Mouse (Mus musculus) heart, embryonic 10.5 days (tissue): ENCODE results near the gene Smim4. TPM values are rescaled to one million over a fixed set of nuclear protein-coding genes. Genes with fewer than 3 reads are reported as not detected.
A peak's percentile ranks its signal among the peaks of the same experiment; 100 is the strongest.

ENCODE experiments used
- DNase-seq: peaks from one replicate; pipeline ENCODE4 v3.0.0-alpha.2; 2017; ENCODE audit warnings: low spot score
- H3K27ac ChIP-seq: fragments of 300-500 bp; sonication (generic); 2 replicates; pipeline ENCODE4 v1.5.1; 2016; ENCODE audit warnings: mild to moderate bottlenecking
- H3K27me3 ChIP-seq: fragments of 300-500 bp; sonication (generic); 2 replicates; pipeline ENCODE4 v1.6.1; 2016; ENCODE audit warnings: mild to moderate bottlenecking; ENCODE audit not compliant: poor library complexity, insufficient read depth, severe bottlenecking
- H3K36me3 ChIP-seq: fragments of 300-500 bp; sonication (generic); 2 replicates; pipeline ENCODE4 v1.6.1; 2016; ENCODE audit warnings: mild to moderate bottlenecking, moderate library complexity
- H3K4me1 ChIP-seq: fragments of 300-500 bp; sonication (generic); 2 replicates; pipeline ENCODE4 v1.6.1; 2016; ENCODE audit warnings: mild to moderate bottlenecking
- H3K4me3 ChIP-seq: fragments of 300-500 bp; sonication (generic); 2 replicates; pipeline ENCODE4 v1.5.1; 2016; ENCODE audit warnings: mild to moderate bottlenecking, moderate library complexity
- H3K9me3 ChIP-seq: fragments of 300-500 bp; sonication (generic); 2 replicates; pipeline ENCODE4 v1.6.1; 2016; ENCODE audit warnings: mild to moderate bottlenecking, moderate library complexity
- WGBS: fragments of 180-500 bp; shearing (Covaris S2); methylation state at CpG from one replicate; pipeline ENCODE4 v1.1.7; 2016; 5-methylcytosine and 5-hydroxymethylcytosine counted together
- polyA plus RNA-seq: library from polyadenylated mRNA; unstranded; fragments of >200 nt; fragmentation: Nextera tagmentation; extraction: Ambion mirVana; gene quantifications from 2 replicates; pipeline ENCODE4 v1.2.1, GENCODE M21; 2016

Smim4 gene
- polyA plus RNA-seq, 1 experiment from 2014 or later, result 73.3 TPM

DNA sequence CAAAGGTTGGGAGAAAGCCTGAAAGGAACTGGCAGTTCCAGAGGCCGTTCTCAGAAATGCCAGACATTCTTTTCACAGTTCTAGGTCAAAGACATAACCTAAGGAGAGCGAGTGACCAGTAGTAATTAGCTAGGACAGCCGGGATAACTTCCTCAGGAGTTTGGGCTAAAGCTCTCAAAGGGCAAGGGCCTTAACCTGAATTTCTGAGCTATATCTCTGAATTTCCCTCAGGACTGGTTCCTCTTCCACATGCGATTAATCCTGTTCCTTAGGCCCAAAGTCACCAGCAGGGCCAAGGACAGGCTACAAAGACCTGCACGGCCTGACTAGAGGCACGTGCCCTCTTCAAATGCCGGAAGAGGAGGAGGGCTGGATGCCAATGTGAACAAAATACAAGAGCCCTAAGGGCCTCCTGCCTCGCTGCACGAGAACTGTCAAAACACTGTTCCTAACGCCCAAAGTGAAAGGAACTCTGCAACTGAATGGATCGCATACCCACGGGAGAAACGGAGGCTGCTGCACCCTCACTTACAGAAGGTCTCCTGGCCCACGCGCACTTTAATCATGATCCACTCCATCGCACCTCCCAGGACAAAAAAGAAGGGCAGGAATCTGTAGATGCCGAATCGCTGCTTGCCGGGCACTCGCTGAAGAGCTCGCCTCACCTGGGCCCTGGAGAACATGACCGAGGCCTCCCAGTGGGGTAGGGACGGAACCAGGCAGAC lies 493 bp downstream of the Smim4 start:
- peak overlapping the region; percentile 76 for H3K4me3 ChIP-seq
- peak; percentile 88 for DNase-seq
- WGBS, result 1% methylated on average over 23 of the region's 23 CpGs
- H3K36me3 ChIP-seq, result peaks cover 28% of the 10 kb centered on the region
- H3K4me1 ChIP-seq, result peaks cover 55% of the 10 kb centered on the region
- peak overlapping the region; percentile 97 for H3K27ac ChIP-seq
- H3K9me3 ChIP-seq, result no peaks in the 10 kb centered on the region
- H3K27me3 ChIP-seq, result no peaks in the 10 kb centered on the region

DNA sequence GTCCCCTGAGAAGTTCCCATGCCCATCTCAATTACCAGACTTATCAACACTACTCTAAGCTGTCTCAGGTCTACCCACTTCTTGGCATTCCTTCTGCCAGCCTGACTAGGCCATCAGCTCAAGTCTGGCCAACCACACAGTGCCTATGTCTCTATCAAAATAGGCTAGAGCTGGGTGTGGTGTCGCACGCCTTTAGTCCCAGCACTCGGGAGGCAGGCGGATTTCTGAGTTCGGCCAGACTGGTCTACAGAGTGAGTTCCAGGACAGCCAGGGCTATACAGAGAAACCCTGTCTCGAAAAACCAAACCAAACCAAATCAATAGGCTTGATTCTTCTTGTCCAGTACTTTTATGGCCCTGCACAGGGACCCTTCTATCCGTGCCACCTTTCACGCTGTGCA lies 1.9 kb downstream of the Smim4 start:
- 86% methylated on average over 8 of the region's 8 CpGs for WGBS
- no peaks in the 10 kb centered on the region for H3K9me3 ChIP-seq
- H3K27ac ChIP-seq, result 0 out of 2 replicates have a peak overlapping the region, but pooled peaks have one; percentile 49
- peaks cover 40% of the 10 kb centered on the region for H3K4me1 ChIP-seq
- H3K4me3 ChIP-seq, result no peak overlapping the region
- no peak for DNase-seq
- H3K36me3 ChIP-seq, result peaks cover 34% of the 10 kb centered on the region
- H3K27me3 ChIP-seq, result no peaks in the 10 kb centered on the region

DNA sequence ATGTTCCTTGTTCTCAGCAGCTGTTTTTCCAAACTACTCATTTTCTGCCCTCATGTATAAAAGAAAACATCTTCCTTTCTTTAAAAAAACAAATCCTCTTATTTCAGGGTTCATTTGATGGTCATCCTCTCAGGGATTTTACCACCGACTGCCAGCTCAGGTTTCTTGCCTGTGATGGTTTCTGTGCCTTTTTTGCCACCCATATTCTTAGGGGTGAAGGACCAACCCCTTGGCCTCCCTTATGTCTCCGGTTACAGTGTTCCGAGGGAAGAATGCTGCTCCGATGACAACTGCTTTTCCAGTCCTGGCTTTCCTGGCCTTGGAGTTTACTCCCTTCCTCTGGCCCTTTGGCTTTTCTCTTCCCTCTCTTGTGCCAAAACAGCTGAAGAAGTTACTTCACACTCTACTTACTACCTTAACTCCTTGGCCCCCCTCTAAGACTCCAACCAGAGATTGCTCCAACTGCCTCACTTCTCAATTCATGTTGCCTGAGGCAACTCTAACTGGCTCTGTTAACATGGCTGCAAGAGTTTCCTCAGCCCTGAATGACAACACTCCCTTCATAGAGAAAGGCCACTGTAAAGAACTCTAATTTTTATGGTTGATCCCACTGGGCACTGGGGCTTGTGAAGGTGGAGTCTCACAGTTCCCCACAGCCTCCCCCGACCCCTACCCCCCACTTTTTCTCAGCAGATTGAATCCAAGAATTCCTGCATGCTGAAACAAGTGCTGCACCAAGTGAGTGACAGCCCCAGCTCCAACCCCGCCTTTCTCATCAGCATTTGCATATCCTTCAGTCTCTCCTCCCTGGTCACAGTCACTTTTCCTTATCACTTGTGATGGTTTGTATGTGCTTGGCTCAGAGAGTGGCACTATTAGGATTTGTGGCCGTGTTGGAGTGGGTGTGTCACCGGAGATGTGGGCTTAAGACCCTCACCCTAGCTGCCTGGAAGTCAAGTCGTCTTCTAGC lies 3.4 kb downstream of the Smim4 start:
- Histone ChIP-seq H3K4me1 (peaks cover 34% of the 10 kb centered on the region), H3K9me3 (no peaks in the 10 kb centered on the region), H3K27me3 (no peaks in the 10 kb centered on the region), H3K4me3 (0 out of 2 replicates have a peak overlapping the region, but pooled peaks have one; percentile 5), H3K36me3 (peaks cover 37% of the 10 kb centered on the region), H3K27ac (0 out of 2 replicates have a peak overlapping the region, but pooled peaks have one; percentile 42)
- no peak for DNase-seq
- WGBS, result 64% methylated on average over 9 of the region's 9 CpGs

DNA sequence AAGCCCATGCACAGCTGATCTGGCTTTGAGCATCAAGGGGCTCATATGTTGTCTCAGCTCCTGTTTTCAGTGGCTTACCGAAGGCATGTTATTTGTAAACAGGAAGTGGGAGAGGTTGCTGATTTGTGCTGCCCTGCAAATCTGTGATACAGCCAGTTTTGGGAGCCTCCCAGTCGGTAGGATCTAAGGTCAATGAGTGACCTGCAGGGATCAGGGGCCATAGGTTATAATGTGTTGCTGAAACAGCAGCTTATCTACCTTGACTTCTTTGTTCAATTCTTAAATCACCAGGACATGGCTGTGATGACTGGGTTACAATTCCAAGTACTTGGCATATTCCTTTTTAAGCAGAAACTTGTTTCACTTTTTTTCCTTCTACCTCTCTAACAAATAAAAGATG lies 13.2 kb downstream of the Smim4 start:
- peaks cover 76% of the 10 kb centered on the region for H3K36me3 ChIP-seq

DNA sequence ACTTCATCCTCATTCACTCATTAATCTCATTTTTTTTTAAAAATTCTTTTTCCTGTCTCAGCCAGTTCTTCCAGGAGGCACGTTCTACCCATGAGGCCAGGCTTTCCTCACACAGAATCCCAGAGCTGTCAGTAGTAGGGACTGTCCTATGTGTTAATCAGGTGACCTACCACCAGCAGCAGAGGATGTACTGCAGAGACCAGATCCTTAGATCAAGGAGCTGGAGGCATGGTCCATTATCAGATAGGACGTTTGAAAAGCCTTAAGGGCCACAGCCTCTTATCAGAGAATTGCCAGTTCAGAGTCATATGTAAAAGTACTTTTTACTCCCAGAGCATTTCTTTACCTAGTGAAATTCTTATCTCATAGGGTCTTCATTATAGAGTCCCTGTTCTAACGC lies 14.7 kb downstream of the Smim4 start:
- peaks cover 83% of the 10 kb centered on the region for H3K36me3 ChIP-seq
- H3K27me3 ChIP-seq, result no peaks in the 10 kb centered on the region
- no peaks in the 10 kb centered on the region for H3K9me3 ChIP-seq
- no peak overlapping the region for H3K27ac ChIP-seq
- WGBS, result 56% methylated on average over 3 of the region's 3 CpGs
- no peak overlapping the region for H3K4me3 ChIP-seq
- H3K4me1 ChIP-seq, result peaks cover 9% of the 10 kb centered on the region; the same call in 1 of the 2 replicates
- no peak for DNase-seq

More for the DNA sequence above, 13.2 kb downstream of the Smim4 start:
- DNase-seq, result no peak
- H3K27me3 ChIP-seq, result no peaks in the 10 kb centered on the region
- peaks cover 9% of the 10 kb centered on the region; the same call in 1 of the 2 replicates for H3K4me1 ChIP-seq
- 67% methylated on average over 2 of the region's 2 CpGs for WGBS
- no peaks in the 10 kb centered on the region for H3K9me3 ChIP-seq
- no peak overlapping the region for H3K4me3 ChIP-seq
- H3K27ac ChIP-seq, result no peak overlapping the region

DNA sequence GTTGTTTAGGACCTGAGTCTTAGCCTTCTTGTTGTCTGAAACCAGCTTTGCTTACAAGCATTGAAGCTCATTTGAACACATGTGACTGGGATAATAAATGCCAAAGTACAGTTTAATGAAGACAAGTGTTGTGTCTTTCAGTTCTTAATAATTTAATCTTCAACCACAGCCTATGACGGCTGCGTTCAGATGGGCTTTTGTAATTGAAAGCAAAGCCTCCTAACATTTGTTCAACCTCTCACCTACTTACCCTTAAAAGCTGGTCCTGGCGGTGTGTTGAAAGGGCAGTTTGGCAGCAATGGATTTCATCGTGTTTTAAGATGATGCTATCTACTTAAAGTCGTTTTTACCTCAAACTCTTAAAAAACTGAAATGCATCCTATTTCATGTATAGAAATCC lies 16.6 kb downstream of the Smim4 start:
- DNase-seq, result no peak
- no peak overlapping the region for H3K27ac ChIP-seq
- H3K4me3 ChIP-seq, result no peak overlapping the region
- H3K36me3 ChIP-seq, result peaks cover 85% of the 10 kb centered on the region
- H3K4me1 ChIP-seq, result peaks cover 9% of the 10 kb centered on the region; the same call in 1 of the 2 replicates
- no peaks in the 10 kb centered on the region for H3K9me3 ChIP-seq
- H3K27me3 ChIP-seq, result no peaks in the 10 kb centered on the region
- WGBS, result 89% methylated on average over 5 of the region's 5 CpGs

DNA sequence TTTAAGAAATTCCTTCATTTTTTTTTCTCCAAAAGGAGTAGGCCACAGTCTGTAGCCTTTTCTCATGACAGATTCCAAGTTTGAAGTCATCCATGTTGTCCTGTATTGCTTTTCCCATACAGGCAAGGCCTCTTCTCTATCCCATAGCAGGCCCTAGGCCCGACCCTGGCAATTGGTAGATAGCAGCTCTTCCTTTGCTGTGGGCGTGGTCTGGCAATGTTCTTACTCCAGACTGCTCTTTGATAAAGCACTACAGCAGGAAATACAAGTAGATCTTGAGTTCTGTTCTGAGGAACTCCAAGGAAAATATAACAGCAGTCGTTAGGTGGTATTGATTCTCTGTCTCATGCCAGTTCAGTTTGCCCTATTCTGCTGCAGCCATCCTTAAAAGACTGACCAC lies 18.1 kb downstream of the Smim4 start:
- Histone ChIP-seq H3K4me1 (0 out of 2 replicates have a peak, but pooled peaks cover 4% of the 10 kb centered on the region), H3K27ac (no peak overlapping the region), H3K4me3 (no peak overlapping the region), H3K27me3 (no peaks in the 10 kb centered on the region), H3K36me3 (peaks cover 86% of the 10 kb centered on the region), H3K9me3 (no peaks in the 10 kb centered on the region)
- 56% methylated on average over 3 of the region's 3 CpGs for WGBS
- no peak for DNase-seq

DNA sequence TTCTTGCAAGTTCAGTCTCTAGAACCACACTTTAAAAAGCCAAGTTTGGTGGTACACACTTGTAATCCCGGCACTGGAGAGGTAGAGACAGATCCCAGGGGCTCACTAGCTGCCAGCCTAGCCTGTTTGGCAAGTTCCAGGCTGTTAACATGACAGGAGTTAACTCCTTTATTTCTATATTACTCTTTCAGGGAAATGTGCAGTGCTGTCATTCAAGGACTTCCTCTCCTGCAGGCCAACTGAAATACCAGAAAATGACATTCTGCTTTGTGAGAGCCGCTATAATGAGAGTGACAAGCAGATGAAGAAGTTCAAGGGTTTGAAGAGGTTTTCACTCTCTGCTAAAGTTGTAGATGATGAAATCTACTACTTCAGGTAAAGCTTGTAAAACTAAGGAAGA lies 23.6 kb downstream of the Smim4 start:
- peaks cover 82% of the 10 kb centered on the region for H3K36me3 ChIP-seq

DNA sequence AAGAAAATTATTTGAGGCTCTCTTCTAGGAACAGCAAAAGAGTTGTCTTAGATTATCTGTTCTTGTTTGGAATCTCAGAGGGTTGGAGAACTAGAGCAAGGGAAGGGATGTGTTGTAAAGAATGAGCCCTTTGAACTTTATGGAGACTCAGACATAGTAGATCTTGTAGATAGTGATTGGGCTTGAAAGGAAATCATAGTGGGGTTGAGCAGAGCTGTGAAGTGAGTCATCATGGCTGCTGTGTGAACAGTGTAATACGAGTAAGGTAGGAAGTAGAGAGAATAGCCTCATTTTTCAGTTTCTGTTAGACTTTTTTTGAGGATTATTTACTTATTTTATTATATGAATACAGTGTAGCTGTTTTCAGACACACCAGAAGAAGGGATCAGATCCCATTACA lies 38.8 kb downstream of the Smim4 start:
- Histone ChIP-seq H3K4me3 (no peak overlapping the region), H3K27me3 (no peaks in the 10 kb centered on the region), H3K27ac (no peak overlapping the region), H3K9me3 (no peaks in the 10 kb centered on the region), H3K36me3 (peaks cover 88% of the 10 kb centered on the region), H3K4me1 (no peaks in the 10 kb centered on the region)
- no peak for DNase-seq
- WGBS, result 79% methylated on average over 1 of the region's 1 CpGs

More for the DNA sequence above, 23.6 kb downstream of the Smim4 start:
- no peak for DNase-seq
- Histone ChIP-seq H3K4me3 (no peak overlapping the region), H3K27ac (no peak overlapping the region), H3K27me3 (no peaks in the 10 kb centered on the region), H3K9me3 (no peaks in the 10 kb centered on the region), H3K4me1 (no peaks in the 10 kb centered on the region)
- 88% methylated on average over 2 of the region's 2 CpGs for WGBS

DNA sequence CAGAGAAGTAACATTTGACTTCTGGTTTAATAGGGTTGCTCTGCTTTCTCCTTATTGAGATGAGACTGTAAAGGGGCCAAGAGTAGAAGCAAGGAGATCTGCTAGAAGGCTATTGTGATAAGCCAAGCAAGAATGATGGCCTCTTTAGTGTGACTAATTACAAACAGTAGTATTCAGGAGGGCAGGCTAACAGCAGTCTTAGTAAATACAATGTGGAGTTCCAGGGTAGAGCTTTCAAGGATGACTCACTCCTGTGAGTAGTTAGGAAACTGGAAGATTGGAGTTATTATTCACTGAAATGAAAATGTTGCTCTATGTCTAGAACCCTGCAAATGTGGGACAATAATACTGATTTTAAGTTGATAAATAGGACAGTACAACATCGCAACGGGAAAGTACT lies 40.2 kb downstream of the Smim4 start:
- 96% methylated on average over 2 of the region's 2 CpGs for WGBS
- Histone ChIP-seq H3K27me3 (no peaks in the 10 kb centered on the region), H3K27ac (no peak overlapping the region), H3K4me1 (no peaks in the 10 kb centered on the region), H3K36me3 (peaks cover 82% of the 10 kb centered on the region), H3K9me3 (no peaks in the 10 kb centered on the region), H3K4me3 (no peak overlapping the region)
- DNase-seq, result no peak

DNA sequence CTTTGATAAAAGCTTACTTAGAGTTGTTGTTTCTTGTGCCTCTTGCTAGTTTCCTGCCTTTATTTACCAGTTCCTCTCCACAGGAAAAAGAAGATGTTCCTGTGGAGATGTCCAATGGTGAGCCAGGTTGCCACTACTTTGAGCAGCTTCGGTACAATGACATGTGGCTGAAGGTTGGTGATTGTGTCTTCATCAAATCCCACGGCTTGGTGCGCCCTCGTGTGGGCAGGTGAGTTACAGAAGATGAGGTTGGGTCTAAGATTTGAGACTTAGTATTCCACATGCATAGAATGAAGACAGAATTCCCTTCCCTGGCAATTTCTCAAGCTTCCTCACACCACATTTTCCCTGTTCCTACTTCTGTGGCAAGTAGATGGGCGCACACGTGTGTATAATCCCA lies 41.3 kb downstream of the Smim4 start:
- peaks cover 82% of the 10 kb centered on the region for H3K36me3 ChIP-seq
- H3K27ac ChIP-seq, result no peak overlapping the region
- no peaks in the 10 kb centered on the region for H3K27me3 ChIP-seq
- 83% methylated on average over 6 of the region's 6 CpGs for WGBS
- no peak overlapping the region for H3K4me3 ChIP-seq
- no peak for DNase-seq
- no peaks in the 10 kb centered on the region for H3K4me1 ChIP-seq
- H3K9me3 ChIP-seq, result no peaks in the 10 kb centered on the region

DNA sequence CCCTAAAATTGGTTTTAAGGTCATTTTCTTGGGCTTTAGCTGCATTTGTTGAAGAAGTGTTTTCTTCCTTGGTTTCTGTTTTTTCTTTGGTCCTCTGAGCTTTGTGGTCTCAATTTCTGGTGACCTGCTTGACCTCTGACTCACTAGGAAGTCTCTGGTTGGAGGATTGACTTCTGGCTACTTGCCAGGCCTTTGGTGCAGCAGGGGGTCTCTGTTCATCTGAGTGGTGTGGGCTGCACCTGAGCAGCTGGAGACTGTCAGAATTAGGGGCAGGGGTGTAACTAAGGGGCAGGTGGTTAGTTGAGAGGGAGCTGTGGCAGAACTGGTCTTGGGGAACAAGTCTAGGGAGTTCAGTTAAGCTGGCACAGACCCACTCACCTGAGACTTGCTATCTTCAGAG lies 47.6 kb downstream of the Smim4 start:
- no peaks in the 10 kb centered on the region for H3K27me3 ChIP-seq
- no peaks in the 10 kb centered on the region; the same call in 1 of the 2 replicates for H3K9me3 ChIP-seq
- H3K4me3 ChIP-seq, result no peak overlapping the region
- no peak for DNase-seq
- H3K27ac ChIP-seq, result peak overlapping the region; percentile 54; the same call in 1 of the 2 replicates
- no peaks in the 10 kb centered on the region for H3K4me1 ChIP-seq
- peaks cover 70% of the 10 kb centered on the region for H3K36me3 ChIP-seq
